Mouse (Mus musculus): ENCODE measurements around the gene Cbfa2t2. TPM values are rescaled to one million over a fixed set of nuclear protein-coding genes. Genes with fewer than 3 reads are reported as not detected.

Gene Cbfa2t2
- polyA plus RNA-seq, 1 experiment, result 32.9 TPM

DNA sequence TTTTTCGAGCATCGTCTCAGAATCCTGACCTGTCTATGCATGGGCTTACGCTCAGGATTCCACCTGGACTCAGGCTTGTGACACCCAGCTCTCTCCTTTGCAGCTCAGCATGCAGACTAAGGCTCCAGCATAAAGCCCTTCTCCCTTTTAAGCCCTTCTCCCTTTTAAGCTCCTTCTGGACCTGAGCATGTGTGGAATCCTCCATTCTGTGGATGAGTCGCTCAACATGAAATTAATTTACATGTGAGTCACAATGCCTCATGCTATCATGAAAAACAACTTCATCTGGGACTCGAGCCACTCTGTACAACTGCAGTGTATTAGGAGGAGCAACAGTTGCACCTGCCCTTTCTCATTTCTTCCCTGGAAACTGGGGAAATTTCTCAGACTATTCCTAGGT lies 14.1 kb upstream of the Cbfa2t2 start:
- Histone ChIP-seq H3K4me3 (ENCODE audit: insufficient read depth, low read length) (no peak overlapping the region), H3K27ac (ENCODE audit: insufficient read depth, low read length) (no peak overlapping the region; the same call in 1 of the 2 replicates), H3K4me1 (ENCODE audit: control insufficient read depth, insufficient read depth, low read length) (0 out of 2 replicates have a peak, but pooled peaks cover 1% of the 10 kb centered on the region)
- TF ChIP-seq CTCF (IDR thresholded peaks at IDR 0.05; ENCODE audit: extremely low read depth, insufficient read depth, low read length) (no peak), POLR2A (IDR thresholded peaks at IDR 0.05; ENCODE audit: extremely low read depth, insufficient read depth, low read length) (no peak)

GRCm38 (mm10) chr2:154423548-154423947 lies 12.7 kb upstream of the Cbfa2t2 start:
- Histone ChIP-seq H3K27ac (ENCODE audit: insufficient read depth, low read length) (no peak overlapping the region), H3K4me1 (ENCODE audit: control insufficient read depth, insufficient read depth, low read length) (0 out of 2 replicates have a peak, but pooled peaks cover 1% of the 10 kb centered on the region), H3K4me3 (ENCODE audit: insufficient read depth, low read length) (no peak overlapping the region)
- TF ChIP-seq CTCF (IDR thresholded peaks at IDR 0.05; ENCODE audit: extremely low read depth, insufficient read depth, low read length), result no peak
- TF ChIP-seq POLR2A (IDR thresholded peaks at IDR 0.05; ENCODE audit: extremely low read depth, insufficient read depth, low read length), result no peak

- no peak for TF ChIP-seq POLR2A (IDR thresholded peaks at IDR 0.05; ENCODE audit: extremely low read depth, insufficient read depth, low read length)
- no peak overlapping the region for H3K4me3 ChIP-seq (ENCODE audit: insufficient read depth, low read length)
- no peak overlapping the region for H3K27ac ChIP-seq (ENCODE audit: insufficient read depth, low read length)
- H3K4me1 ChIP-seq (ENCODE audit: control insufficient read depth, insufficient read depth, low read length), result 0 out of 2 replicates have a peak, but pooled peaks cover 1% of the 10 kb centered on the region
These were observed 10.8 kb upstream of the Cbfa2t2 start for GRCm38 (mm10) chr2:154425522-154425921.

DNA sequence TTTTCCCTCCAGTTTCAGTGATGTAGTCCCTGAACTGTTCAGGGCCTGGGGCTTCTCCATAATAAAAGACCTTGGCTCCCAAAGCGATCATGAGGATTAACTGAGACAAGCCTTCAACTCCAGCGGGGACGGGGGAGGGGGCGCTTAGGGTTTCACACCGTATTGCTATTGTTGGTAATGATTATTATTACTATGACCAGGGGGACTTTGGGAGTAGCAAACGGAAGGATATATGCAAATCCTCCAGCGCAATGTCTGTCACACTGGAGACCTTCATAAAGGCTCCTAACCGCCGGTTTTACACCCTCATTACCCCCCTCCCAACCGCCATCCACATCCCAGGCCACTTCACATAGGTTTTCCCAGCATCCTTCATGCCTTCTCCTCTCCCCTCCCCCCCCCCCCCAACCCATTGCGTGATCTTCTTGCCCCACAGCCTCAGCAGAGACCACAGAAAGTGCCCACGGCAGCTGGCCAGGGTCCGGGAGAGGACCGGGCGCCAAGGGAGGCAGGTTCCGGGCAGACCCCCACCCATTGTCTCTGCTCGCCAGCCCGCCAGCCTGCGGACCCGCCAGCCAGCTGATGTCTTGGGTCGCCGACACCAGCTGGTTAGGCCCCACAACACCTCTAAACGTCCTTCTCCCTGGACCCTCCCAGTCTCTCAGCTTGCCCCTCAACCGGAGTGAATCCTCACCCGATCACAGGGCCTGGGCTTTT lies 9.9 kb upstream of the Cbfa2t2 start:
- TF ChIP-seq CTCF (IDR thresholded peaks at IDR 0.05; ENCODE audit: extremely low read depth, insufficient read depth, low read length), result no peak
- no peak for TF ChIP-seq POLR2A (IDR thresholded peaks at IDR 0.05; ENCODE audit: extremely low read depth, insufficient read depth, low read length)
- Histone ChIP-seq H3K4me1 (ENCODE audit: control insufficient read depth, insufficient read depth, low read length) (0 out of 2 replicates have a peak, but pooled peaks cover 1% of the 10 kb centered on the region), H3K4me3 (ENCODE audit: insufficient read depth, low read length) (peak overlapping the region; percentile 33), H3K27ac (ENCODE audit: insufficient read depth, low read length) (no peak overlapping the region)

DNA sequence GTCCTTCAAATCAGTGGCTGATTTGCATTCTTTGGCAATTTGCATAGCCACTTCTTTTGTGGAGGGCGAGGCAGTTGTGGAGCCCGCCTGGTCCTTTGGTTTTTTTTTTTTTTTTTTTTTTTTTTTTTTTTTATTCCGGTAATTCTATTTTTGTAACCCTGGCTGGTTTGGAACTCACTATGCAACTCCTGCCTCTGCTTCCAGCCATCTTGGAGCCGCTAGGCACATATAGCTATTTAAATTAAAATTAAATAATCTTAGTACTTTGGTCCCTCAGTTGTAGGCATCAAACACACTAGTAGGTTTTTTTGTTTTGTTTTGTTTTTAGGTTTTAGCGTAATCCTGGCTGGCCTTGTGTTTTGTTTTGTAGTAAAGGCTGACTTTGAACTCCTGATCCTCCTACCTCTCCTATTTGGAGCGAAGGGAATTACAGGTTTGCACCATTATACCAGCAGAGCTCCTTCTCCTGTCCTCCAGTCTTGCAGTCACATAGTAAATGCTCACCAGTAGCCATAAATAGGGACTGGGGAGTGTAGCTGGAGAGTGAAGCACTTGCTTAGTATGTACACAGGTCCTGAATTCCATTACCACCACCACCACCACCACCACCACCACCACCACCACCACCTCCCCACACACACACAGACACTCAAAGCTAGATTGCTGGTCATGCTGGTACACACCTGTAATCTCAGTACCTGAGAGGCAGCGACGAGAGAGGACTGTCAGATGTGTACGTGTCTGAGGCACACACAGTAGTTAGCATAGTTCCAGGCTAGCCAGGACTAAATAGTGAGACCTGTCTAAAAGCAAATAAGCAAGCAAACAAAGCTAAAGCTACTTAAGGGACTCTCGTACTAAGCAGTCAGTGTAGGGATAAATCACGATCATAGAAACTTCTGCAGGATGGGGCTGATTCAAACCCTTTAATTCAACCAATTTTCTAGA lies 9.1 kb upstream of the Cbfa2t2 start:
- Histone ChIP-seq H3K27ac (ENCODE audit: insufficient read depth, low read length) (no peak overlapping the region), H3K4me1 (ENCODE audit: control insufficient read depth, insufficient read depth, low read length) (no peaks in the 10 kb centered on the region), H3K4me3 (ENCODE audit: insufficient read depth, low read length) (peak overlapping the region; percentile 33)
- no peak for TF ChIP-seq POLR2A (IDR thresholded peaks at IDR 0.05; ENCODE audit: extremely low read depth, insufficient read depth, low read length)
- no peak for TF ChIP-seq CTCF (IDR thresholded peaks at IDR 0.05; ENCODE audit: extremely low read depth, insufficient read depth, low read length)

DNA sequence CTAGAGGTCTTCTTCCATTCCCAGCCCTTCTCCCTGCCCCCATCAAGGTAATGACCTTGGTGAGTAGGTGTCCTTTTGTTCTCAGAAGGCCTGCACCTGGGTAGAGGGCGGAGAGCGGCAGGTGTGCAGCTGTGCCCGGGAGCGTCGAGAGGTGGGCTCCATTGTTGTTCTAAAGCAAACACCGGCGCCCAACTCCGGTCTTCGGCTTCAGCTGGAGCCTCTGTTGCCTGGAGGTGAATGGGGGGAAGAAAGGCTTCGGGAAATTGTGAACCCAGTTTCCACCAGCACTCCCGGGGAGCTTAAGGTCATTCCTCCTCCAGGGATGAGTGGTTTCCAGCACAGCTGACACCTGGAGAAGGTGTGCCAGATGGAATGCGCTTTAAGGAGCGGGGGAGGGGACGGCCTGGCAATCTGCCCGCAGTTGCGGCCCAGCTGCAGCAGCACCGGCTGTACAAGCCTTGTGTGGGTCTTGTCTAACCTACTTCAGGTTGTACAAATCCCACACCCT lies 8.4 kb upstream of the Cbfa2t2 start:
- no peak overlapping the region for H3K4me3 ChIP-seq (ENCODE audit: insufficient read depth, low read length)
- no peaks in the 10 kb centered on the region for H3K4me1 ChIP-seq (ENCODE audit: control insufficient read depth, insufficient read depth, low read length)
- no peak overlapping the region for H3K27ac ChIP-seq (ENCODE audit: insufficient read depth, low read length)
- TF ChIP-seq POLR2A (IDR thresholded peaks at IDR 0.05; ENCODE audit: extremely low read depth, insufficient read depth, low read length), result no peak
- no peak for TF ChIP-seq CTCF (IDR thresholded peaks at IDR 0.05; ENCODE audit: extremely low read depth, insufficient read depth, low read length)

DNA sequence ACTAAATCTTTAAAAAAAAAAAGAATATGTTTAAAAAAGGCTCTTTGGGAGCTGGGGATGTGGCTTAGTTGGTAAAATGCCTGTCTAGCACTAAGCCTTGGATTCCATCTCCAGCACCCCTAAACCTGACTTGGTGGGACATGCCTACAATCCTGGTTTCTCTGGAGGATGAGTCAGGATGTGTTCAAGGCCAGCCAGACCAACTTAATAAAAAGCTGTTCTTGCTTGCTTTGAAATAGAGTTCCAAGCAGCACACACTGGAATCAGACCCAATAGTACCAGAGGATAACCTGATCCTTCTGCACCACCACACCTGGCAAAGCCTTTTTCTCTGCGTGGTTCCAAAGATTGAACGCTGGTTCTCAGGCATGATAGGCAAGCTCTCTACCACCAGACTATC lies 5.7 kb upstream of the Cbfa2t2 start:
- TF ChIP-seq POLR2A (IDR thresholded peaks at IDR 0.05; ENCODE audit: extremely low read depth, insufficient read depth, low read length) (no peak), CTCF (IDR thresholded peaks at IDR 0.05; ENCODE audit: extremely low read depth, insufficient read depth, low read length) (no peak)
- H3K27ac ChIP-seq (ENCODE audit: insufficient read depth, low read length), result no peak overlapping the region
- no peaks in the 10 kb centered on the region for H3K4me1 ChIP-seq (ENCODE audit: control insufficient read depth, insufficient read depth, low read length)
- no peak overlapping the region for H3K4me3 ChIP-seq (ENCODE audit: insufficient read depth, low read length)

- no peak for TF ChIP-seq POLR2A (IDR thresholded peaks at IDR 0.05; ENCODE audit: extremely low read depth, insufficient read depth, low read length)
- TF ChIP-seq CTCF (IDR thresholded peaks at IDR 0.05; ENCODE audit: extremely low read depth, insufficient read depth, low read length), result no peak
- H3K4me1 ChIP-seq (ENCODE audit: control insufficient read depth, insufficient read depth, low read length), result no peaks in the 10 kb centered on the region; the same call in 1 of the 2 replicates
- H3K27ac ChIP-seq (ENCODE audit: insufficient read depth, low read length), result no peak overlapping the region
- no peak overlapping the region for H3K4me3 ChIP-seq (ENCODE audit: insufficient read depth, low read length)
These were observed 3.6 kb upstream of the Cbfa2t2 start for GRCm38 (mm10) chr2:154432696-154433095.

DNA sequence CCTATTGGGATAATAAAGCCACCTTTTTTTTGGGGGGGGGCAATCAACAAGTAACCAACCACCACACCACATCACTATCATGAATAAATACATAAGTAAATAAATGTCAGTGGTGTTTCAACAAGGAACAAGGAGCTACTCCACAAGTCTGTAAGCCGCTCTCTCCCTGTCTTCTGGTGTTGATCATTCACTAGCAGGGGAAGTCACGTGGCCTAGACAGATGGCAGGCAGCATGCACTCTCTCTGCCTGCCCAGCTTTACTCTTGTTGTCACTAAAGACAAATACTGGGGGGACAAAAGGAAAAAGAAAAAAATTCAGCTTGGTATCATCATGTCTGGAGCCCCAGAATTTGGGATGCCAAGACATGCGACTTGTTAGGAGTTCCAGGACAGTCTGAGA lies 2.9 kb upstream of the Cbfa2t2 start:
- Histone ChIP-seq H3K4me1 (ENCODE audit: control insufficient read depth, insufficient read depth, low read length) (no peaks in the 10 kb centered on the region; the same call in 1 of the 2 replicates), H3K4me3 (ENCODE audit: insufficient read depth, low read length) (no peak overlapping the region), H3K27ac (ENCODE audit: insufficient read depth, low read length) (no peak overlapping the region)
- TF ChIP-seq CTCF (IDR thresholded peaks at IDR 0.05; ENCODE audit: extremely low read depth, insufficient read depth, low read length), result no peak
- TF ChIP-seq POLR2A (IDR thresholded peaks at IDR 0.05; ENCODE audit: extremely low read depth, insufficient read depth, low read length), result no peak

Measured in cortical plate, adult 2 months (tissue).